Mouse (Mus musculus) frontal cortex, postnatal 25 days (tissue): ENCODE data around the gene Arnt.
A peak's percentile ranks its signal among the peaks of the same experiment; 100 is the strongest.

Experiments used
- DNase-seq, 2 experiments: peaks; one replicate each; pipeline ENCODE4 v3.0.0; 2022; ENCODE audit warnings: low spot score in 2 of 2

Arnt gene

GRCm38 (mm10) chr3:95457758-95458157, 23.6 kb downstream of the Arnt start:
- DNase-seq = no peak

- no peak for DNase-seq
These were observed 25.2 kb downstream of the Arnt start for GRCm38 (mm10) chr3:95459381-95459780.

- no peak for DNase-seq
These were observed 29.7 kb downstream of the Arnt start for GRCm38 (mm10) chr3:95463852-95464251.

GRCm38 (mm10) chr3:95478966-95479365, 44.8 kb downstream of the Arnt start:
- no peak for DNase-seq

GRCm38 (mm10) chr3:95486421-95486820, 52.2 kb downstream of the Arnt start:
- DNase-seq = no peak

GRCm38 (mm10) chr3:95488679-95489078, 54.5 kb downstream of the Arnt start:
- DNase-seq = no peak

- no peak for DNase-seq
These were observed 56.0 kb downstream of the Arnt start for GRCm38 (mm10) chr3:95490238-95490637.

GRCm38 (mm10) chr3:95494342-95494741, 60.2 kb downstream of the Arnt start:
- DNase-seq = peak; percentile 25 to 44

GRCm38 (mm10) chr3:95498229-95498628, 64.0 kb downstream of the Arnt start:
- DNase-seq = no peak

- DNase-seq = no peak
These were observed 64.8 kb downstream of the Arnt start, which contains the start of gene Ctsk for GRCm38 (mm10) chr3:95499024-95499423. TSS of gene Ctsk (plus strand) at chr3:95499256.

GRCm38 (mm10) chr3:95499496-95500140, 65.4 kb downstream of the Arnt start:
- no peak for DNase-seq

- no peak for DNase-seq
These were observed 68.1 kb downstream of the Arnt start for GRCm38 (mm10) chr3:95502312-95502711.

- no peak for DNase-seq
These were observed 75.2 kb downstream of the Arnt start for GRCm38 (mm10) chr3:95509348-95509747.

- DNase-seq = no peak
These were observed 77.5 kb downstream of the Arnt start for GRCm38 (mm10) chr3:95511611-95512180.

GRCm38 (mm10) chr3:95516614-95517041, 82.4 kb downstream of the Arnt start:
- DNase-seq = no peak

GRCm38 (mm10) chr3:95517493-95517898, 83.3 kb downstream of the Arnt start:
- peak; percentile 66 for DNase-seq

GRCm38 (mm10) chr3:95518891-95519290, 84.7 kb downstream of the Arnt start:
- no peak for DNase-seq

GRCm38 (mm10) chr3:95519315-95519714, 85.1 kb downstream of the Arnt start:
- no peak for DNase-seq

GRCm38 (mm10) chr3:95520100-95520499, 85.9 kb downstream of the Arnt start:
- DNase-seq = no peak

- DNase-seq = no peak
These were observed 87.0 kb downstream of the Arnt start for GRCm38 (mm10) chr3:95521168-95521567.

- DNase-seq = no peak
These were observed 89.5 kb downstream of the Arnt start for GRCm38 (mm10) chr3:95523662-95524061.

- DNase-seq = no peak
These were observed 90.5 kb downstream of the Arnt start for GRCm38 (mm10) chr3:95524673-95525072.

- no peak for DNase-seq
These were observed 91.9 kb downstream of the Arnt start for GRCm38 (mm10) chr3:95526111-95526510.
